Mouse (Mus musculus) kidney, adult 2 months (tissue): ENCODE results near the gene Mmp25.

Experiments
- CTCF ChIP-seq: fragments of 200-500 bp; conservative IDR thresholded peaks from 2 replicates; pipeline ENCODE4 v1.5.1; 2011; ENCODE audit warnings: low read depth, mild to moderate bottlenecking, control low read depth, low read length, moderate library complexity, mixed read lengths; ENCODE audit not compliant: insufficient read depth, insufficient read length
- POLR2A ChIP-seq: fragments of 200-500 bp; IDR thresholded peaks from one replicate; pipeline ENCODE4 v1.6.1; 2011; ENCODE audit warnings: low read depth, low read length, control low read depth

GRCm38 (mm10) chr17:23600641-23601622 is 44.1 kb downstream of the Mmp25 start, which contains the start of gene Zscan10:
- TF ChIP-seq POLR2A: no peak
- TF ChIP-seq CTCF: no peak
